Mouse (Mus musculus): ENCODE data around the gene Ttll12. TPM values are rescaled to one million over a fixed set of nuclear protein-coding genes. Genes with fewer than 3 reads are reported as not detected.
A peak's percentile ranks its signal among the peaks of the same experiment; 100 is the strongest.

The Ttll12 gene
- total RNA-seq, 2 experiments from 2014 or later = 18.2 to 19.6 TPM

DNA sequence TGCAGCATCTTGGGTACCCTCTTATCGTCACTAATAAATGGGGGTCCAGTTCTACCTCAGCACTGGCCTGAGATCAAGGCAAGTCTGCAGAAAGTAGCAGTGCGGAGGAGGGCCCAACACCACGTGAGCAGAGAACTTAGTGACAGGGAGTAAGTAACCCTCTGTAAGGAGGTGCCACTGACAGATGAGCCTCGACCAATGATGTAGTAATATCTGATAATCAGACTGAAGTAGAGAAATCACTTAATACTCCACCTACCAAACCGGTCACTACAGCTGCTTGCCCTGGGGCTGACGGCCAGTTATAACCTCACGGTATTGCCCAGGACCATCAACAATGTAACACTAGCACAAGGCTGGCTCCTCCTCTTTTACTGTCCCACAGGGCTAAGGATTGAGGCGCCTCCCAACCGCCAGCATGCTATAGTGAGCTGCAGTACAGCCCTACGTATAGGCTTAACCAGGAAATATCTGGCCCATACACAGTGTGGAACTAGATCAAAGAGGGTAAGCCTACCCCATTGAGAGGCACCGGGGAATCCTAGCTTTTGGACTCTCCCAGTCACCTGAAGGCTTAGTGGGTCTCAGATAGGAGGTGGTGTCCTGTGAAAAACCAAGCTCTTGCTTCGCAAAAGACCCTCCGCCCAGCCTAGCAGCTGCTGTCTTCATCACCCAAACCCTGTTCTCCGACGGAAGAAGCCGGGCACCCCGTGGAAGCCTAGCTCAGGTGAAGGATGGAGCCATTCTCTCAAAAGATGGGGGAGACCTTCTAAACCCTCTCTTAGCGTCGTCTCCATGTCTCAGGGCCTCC lies 1.1 kb downstream of the Ttll12 start:
- DNase-seq (ENCODE audit: low spot score in 2 of 2) = no peak

DNA sequence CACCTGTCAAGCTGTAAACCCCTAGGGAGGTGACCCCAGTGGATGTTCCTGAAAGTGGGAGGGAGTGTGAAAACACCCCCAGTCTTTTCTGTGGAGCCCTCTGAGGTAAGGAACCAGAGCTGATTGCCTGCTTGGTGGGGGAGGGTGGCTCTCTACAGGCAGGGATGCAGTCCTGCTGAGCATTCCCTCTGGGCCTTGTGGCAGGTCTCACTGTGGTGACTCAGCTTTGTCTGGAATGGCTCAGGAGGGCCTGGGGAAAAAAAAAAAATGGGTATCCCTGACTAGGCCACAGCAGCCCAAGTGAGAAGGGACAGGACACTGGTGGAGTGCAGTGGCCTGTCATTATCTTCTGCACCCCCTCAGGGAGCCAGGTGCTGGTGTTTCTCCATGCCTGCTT lies 1.8 kb downstream of the Ttll12 start:
- no peak for DNase-seq (ENCODE audit: low spot score in 2 of 2)

DNA sequence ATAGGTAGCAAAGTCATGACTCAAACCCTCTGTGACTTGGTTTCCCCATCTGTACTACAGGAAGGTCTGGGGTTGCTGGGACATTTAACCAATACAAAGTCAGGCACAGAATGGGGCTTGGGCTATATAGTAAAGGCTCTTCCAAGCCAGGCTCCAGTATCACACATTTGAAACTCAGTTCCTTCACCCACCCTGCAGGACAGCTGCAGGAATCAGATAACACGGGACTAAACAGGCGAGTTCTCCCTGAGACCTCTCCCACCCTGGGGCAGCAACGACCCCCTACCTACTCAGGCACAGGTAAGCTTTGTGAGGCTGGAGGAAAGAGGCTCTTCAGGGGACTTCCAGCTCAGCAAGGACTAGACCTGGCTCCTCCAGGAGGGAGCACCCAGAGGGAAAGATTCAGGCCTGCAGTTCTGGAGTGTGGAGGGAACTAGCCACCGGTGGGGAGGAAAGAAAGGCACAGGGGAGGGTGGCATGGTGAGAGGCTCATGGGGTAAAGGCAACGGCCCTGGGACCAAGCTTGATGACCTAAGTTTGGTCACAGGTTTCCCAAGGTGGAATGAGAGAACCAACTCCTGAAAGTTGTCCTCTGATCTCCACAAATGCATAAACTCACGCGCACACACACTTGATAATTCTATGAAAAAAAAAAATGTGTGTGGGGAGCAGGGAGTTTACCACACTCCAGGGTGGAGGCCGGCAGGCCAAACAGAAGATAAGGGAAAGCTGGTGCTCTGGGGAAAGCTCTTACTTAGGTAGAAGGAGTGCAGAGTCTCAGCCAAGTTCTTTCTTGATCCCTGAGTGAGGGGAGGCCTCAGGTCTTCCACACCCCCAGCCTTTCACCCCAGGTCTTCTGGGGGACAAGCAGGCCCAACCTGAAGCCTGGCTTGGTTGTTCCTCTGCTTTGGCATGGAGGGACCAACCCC lies 2.4 kb downstream of the Ttll12 start:
- no peak for DNase-seq (ENCODE audit: low spot score in 2 of 2)

DNA sequence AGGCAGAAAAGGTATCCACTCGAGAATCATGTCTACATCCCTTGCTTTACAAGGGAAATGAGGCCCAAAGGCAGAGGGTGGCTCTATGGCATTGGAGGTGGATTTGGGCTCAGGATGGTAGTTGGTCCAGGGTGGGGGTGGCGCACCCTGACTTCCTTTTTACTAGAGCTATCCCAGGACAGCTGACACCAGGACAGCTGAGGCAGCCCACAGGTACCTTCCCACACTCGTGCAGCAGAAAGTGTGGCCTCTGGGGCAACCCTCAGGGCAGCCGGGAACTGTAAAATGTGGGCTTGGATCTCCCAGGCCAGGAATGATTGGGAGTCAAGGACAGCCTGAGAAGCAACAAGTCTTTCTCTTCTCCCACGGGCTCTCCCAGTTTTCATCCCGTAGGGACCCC lies 3.2 kb downstream of the Ttll12 start:
- no peak for DNase-seq (ENCODE audit: low spot score in 2 of 2)

DNA sequence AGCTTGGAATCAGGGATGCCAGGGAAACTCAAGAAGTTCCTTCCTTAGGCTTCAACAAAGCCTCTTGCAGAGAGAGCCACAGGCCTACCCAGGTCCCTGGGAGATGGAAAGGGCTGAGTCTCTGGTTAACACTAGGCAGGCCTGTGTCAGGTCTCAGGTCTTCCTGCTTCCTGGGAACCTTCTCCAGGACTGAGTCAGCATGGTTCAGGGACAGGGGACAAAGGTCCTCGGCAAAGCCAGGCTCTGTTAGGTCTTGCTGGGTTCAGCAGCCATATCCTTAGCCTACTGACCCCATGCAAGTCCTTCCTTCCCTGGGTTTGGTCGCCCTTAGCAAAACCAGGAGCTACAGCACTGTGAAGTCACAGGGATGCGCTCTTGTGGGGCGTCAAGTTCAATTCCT lies 4.1 kb downstream of the Ttll12 start:
- no peak for DNase-seq (ENCODE audit: low spot score in 2 of 2)

DNA sequence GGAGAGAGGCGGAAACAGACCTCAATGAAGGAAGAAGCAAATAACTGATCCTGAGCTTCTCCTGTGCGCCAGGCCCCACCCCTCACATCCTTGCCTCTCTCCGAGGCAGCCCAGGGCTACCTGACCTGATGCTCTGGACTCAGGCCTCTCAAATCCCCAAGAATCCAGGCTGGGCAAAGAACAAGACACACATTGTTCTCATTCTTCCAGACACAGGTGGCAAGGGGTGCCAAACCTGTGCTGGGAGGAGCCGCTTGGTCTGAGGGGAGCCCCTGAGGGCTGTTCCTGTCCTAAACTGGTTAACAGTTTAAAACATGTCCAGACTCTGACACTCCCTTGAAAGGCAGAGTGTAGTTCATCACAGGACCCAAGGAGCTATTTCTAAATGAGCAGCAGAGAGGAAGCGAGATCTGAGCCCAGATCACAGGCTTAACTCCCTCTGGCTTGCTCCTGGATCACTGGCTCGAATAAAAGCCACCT lies 10.2 kb downstream of the Ttll12 start:
- no peak for DNase-seq (ENCODE audit: low spot score in 2 of 2)

DNA sequence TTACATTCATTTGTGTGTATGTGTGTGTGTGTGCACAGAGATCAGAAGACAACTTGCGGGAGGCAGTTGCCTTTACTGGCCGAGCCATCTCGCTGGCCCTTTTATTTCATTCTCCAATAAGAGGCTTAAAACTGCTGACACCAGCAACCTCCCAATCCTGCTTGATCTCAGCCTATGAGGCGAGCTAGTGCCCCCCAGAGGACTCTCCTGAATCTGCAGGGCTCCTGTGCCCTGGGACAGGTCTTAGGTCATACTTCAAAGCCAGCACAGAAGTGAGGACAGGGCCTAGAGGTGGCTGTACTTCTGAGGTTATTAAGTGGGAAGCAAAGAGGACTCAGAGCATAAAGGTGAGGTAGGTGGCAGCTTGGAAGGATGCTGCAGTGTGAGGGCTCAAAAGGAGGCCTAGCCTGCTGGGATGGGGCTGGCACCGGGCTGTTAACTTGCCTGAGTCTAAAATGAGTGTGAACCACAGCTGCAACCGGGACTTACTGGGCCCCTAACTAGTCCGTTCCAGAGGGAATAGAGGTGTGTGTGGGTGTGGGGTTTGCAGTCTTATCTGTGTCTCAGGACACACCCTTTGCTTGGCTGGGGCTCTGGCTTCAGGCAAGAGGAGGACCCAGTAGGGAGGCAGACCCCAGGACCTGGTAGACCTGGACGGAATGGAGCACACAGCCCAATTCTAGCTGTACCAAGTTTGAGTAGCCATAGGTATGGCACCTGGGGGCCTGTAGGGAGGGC lies 11.4 kb downstream of the Ttll12 start:
- DNase-seq (ENCODE audit: low spot score in 2 of 2) = peak in 1 of 2 experiments; percentile 44

DNA sequence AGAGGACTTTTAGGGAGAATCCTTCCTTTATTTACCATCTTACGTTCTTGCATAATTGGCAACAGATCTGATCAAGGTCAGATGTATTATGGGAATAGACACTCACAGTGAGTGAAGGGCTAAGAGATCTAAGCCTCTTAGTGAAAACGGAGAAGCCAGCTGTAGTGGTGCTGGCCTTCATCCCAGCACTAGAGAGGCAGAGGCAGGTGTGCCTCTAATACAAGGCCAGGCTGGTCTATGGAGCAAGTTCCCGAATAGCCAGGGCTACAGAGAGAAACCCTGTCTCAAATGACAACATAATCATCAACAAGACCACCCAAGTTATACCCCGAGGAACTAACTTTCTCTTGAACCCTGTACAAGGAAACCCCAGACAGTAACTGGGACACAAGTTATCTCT lies 12.0 kb downstream of the Ttll12 start:
- DNase-seq (ENCODE audit: low spot score in 2 of 2) = no peak

DNA sequence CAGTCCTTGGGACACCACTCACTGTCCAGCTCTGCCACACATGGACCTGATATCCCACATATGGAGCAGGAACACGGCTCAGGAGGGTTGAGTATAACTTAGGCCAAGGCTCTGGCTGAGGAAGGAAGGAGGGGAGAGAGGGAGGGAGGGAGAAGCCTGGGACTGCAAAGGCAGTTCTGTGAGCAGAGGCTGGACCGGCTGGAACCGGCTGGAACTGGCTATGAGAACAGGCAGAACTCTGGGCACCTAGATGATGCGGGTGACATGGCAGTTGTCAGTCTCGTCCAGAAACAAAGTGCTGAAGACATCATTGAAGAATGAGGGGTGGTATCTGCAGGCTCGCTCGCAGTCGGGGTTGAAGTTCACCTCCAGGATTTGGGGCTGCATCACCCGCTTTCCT lies 18.3 kb downstream of the Ttll12 start:
- DNase-seq (ENCODE audit: low spot score in 2 of 2) = no peak

DNA sequence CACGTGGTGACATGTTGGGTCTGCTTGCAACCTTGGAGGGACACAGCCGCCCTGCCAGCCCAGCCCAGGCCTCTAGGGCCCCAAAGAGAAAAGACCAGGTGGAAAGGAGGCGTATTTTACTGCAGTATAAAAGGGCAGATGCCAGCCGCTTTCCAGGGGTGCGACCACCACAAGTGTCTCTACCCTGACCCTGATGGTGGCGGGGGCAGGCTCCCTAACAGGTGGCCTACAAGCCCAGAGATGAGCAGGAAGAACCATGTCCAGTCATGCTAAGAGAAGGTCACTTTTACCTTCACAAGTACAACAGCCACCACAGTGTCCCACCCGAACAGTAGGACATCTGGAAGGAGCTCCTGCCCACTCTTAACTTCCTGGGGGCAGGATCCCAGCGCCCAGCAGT lies 19.4 kb downstream of the Ttll12 start:
- no peak for DNase-seq (ENCODE audit: low spot score in 2 of 2)

DNA sequence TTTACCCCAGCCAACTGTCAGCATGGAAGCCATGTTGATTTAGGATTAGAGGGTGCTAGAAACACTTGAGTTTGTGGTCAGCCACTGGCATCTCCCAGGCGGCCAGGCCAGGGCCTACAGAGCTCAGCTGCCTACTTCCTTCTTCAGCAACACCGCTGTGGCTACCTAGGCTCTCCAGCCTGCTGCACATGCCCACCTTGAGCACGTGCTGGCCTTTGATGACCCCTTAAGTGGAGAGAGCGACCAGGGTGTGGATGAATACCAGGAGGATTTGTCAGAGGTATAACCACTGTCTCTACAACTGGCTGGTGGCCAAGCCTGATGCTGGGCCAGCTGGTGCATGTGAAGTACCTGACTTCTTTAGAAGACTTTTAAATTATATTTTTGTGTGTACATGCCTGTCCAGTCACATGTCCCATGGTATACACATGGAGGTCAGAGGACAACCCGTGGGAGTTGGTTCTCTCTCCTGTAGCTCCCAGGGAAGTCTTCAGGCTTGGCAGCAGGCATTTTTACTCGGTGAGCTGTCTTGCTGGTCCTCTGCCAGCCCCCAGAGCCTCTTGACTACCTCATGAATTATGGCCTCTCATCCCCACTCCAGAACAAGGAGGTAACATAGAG lies 20.1 kb downstream of the Ttll12 start:
- no peak for DNase-seq (ENCODE audit: low spot score in 2 of 2)

DNA sequence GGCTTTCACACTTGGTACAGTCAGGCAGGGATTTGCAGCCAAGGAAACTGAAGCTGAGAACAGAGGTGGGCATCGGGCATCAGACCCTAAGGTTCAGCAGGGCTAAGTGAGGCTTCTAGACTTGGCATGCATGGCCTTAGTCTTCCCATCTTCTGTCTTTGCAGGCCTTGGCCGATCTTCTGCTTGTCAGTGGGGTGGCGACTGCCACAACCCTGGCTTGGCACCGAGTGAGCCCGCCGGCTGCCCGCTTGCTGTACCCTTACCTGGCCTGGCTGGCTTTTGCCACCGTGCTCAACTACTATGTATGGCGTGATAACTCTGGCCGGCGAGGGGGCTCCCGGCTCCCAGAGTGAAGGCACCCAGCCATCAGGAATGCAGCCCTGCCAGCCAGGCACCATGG lies 21.4 kb downstream of the Ttll12 start:
- DNase-seq (ENCODE audit: low spot score in 2 of 2) = no peak

DNA sequence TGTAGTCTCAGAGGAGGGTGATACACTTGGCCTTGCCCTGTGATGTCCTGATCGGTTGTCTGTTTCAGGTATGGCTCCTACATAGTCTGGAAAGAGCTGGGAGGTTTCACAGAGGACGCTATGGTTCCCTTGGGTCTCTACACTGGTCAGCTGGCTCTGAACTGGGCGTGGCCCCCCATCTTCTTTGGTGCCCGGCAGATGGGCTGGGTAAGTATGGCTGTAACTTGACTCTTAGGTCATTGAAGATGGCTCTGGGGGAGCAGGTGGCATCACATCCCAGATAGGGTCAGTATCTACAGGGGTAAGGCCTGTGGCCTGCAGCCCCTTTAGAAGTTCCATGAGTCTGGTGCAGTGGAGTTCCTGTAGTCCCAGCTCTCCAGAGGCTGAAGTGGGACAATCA lies 22.8 kb downstream of the Ttll12 start:
- DNase-seq (ENCODE audit: low spot score in 2 of 2) = no peak

DNA sequence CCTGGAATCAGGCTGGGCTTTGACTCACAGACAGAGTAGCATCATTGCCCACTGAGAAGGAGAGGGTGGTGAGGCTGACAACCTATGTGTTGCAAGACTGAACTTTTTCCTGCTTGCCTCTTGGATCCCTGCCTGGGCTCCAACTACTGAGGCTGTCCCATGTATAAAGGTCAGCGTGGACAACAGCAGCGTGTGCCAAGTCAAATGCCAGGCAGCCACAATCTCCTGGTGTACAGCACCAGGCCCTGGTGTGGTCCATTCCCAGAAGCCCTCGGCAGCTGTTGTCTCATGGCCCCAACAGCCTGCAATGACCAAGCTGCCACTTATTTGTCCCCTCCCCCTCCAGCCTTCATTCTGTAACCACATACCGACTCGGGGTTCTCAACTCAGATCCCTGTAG lies 23.3 kb downstream of the Ttll12 start:
- no peak for DNase-seq (ENCODE audit: low spot score in 2 of 2)

DNA sequence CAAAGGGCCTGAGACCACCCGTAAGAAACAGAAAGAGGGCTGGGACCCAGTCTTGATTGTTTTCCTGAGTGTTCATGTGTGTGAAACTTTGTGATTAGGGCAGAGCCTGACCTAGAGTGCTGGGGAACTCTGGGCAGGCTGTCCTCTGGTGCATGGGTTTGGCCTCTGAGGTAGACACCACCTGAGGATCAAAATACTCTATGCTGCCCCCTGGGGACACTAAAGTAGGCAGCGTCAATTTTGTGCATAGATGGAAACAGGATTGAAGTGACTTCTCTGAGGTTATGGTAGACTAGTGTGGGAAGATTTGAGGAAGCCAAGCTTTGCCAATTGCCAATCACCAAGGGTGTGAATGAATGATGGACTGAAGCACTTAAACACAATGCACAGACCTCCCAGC lies 24.3 kb downstream of the Ttll12 start:
- DNase-seq (ENCODE audit: low spot score in 2 of 2) = no peak

DNA sequence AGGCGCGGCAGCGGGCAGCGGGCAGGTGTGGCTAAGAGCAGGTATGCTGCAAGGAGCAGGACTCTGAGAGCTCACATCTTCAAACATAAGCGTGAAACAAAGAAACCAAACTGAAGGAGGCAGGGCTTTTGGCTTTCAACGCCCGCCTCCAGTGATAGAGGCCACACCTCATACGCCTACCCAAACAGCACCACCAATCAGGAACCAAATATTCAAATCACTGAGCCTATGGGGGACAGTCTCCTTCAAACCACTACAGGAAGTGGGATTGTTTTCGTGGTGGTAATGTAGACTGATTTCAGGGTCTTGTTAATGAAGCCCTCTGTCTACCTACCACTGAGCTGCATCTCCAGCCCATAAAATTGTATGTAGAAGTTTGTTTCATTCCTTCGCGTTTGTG lies 25.3 kb downstream of the Ttll12 start:
- no peak for DNase-seq (ENCODE audit: low spot score in 2 of 2)

DNA sequence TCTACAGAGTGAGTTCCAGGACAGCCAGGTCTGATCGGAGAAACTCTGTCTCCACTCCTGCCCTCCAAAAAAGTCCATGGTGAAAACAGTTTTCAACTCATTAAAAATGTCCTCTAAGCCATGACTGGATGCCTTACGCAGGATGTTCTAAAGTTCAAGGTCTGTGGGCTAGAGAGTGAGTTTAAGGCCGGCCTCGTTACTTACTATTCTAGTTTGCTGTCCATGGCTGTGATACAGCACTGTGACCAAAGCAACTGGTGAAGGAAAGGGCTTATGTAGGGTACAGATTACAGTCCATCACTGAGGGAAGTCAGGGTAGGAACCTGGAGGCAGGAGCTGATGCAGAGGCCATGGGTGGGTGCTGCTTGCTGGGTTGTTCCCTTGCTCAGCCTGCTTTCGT lies 26.4 kb downstream of the Ttll12 start:
- DNase-seq (ENCODE audit: low spot score in 2 of 2) = no peak

DNA sequence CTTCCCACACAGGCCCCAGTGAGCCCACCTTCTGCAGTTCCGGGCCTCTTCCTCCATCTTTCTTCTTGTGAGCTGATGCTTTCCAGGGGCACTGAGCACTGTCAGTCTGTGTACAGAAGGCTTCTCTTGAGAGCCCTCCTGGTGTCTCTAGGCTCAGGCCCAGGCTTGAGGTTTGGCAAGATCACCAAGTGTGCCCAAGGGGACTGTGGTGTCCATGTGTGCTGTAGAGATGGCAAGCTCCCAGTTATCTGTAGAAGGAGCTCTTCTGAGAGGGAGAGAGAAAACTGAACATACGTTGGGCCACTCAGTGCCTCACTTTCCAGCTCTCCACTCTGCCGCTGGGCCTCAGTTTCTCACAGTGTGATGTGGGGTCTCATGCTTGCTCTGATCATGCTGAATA lies 27.2 kb downstream of the Ttll12 start:
- no peak for DNase-seq (ENCODE audit: low spot score in 2 of 2)

DNA sequence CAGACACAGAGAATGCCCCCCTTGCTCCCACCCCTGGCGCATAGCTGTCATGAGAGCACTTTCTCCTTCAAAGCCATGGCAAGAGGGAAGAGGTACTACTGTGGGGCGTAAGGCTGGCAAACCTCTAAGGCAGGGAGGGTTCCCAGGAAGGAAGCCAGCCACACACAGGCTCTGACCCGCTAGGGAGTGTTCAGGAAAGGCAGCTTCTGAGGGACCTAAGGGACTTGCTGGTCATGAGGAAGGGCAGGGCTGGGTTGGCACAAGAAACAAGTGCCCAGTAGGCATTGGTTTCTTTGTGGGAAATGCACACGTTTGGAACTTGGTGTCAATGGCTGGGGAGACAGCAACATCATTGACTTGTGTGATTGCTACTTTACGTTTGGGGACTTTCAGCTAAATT lies 29.0 kb downstream of the Ttll12 start:
- DNase-seq (ENCODE audit: low spot score in 2 of 2) = no peak

DNA sequence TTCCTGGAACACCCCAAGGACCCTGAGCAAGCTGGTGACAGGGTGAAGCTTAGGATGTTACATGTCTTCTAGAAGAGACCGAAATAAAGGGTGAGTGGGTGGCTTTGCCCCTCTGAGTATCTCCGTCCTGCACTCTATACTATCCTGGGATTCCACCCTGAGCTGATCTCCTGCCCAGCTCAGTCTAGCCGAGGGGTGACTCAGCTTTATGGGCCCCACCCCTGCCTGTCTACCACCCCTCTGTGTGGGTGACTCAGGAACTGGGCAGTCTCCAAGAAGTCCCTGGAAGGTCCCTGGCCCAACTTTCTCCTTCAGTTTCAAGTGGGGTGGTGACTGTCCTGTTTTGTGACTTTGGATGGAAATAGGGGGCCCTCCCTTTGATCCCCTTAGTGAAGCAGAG lies 29.5 kb downstream of the Ttll12 start:
- no peak for DNase-seq (ENCODE audit: low spot score in 2 of 2)

Measured in layer of hippocampus, postnatal 10 days (tissue).